Comparison of ENCODE assay signal across 8 mouse cellular contexts in the genomic region with DNA sequence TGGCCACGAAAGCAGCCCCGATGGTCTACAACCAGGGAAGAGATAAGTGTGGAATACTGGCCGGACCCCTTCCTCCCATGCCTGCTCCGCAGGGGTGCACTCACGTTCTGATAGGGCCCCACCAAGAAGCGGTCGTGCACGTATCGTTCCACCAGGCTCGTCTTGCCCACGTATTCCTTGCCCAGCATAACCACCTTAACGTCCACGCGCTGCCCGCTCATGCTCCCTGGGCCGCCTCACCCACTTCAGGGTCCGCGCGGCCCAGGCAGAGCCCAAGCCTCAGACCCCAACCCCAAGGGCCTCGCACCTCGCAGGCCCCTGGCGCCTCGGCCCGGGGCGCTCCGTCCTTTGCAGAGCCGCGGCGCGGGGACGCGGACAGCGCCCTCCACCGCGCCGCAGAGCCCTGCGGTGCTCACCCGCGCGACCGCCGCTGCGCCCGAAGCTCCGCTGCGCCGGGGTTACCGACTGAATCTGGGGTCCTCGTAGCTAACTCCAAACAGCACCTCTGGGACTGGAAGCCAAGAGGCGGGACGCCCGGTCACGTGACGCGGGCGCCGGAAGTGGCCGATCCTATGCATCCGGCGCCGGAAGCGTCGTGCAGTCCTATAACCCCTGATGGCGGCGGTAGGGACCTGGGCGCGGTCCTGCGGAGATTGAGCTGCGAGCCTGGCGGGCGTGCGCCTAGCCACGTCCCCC. TPM values are rescaled to one million over a fixed set of nuclear protein-coding genes. Genes with fewer than 3 reads are reported as not detected.
A peak's percentile ranks its signal among the peaks of the same experiment; 100 is the strongest.
DNase-seq lines count a peak whose midpoint lies in the region; ATAC-seq and TF ChIP-seq lines count a peak whose summit lies in the region.

A gene (minus strand): TSS at position 513 of the 696 bp plus-strand sequence.

- peak; percentile 87 for DNase-seq in heart, postnatal 0 days (ENCODE audit: low spot score)
- DNase-seq in kidney, postnatal 4 days: peak; percentile 92 to 96
- peak; percentile 85 to 89 for DNase-seq in lung, adult 18-20 months

- peak; percentile 42 for TF ChIP-seq POLR2A in ES-Bruce4 (IDR thresholded peaks at IDR 0.05; ENCODE audit: insufficient read depth, low read length)
- peak; percentile 69 for TF ChIP-seq POLR2A in testis, adult 2 months (IDR thresholded peaks at IDR 0.05; ENCODE audit: control insufficient read depth, low read depth, low read length)

- TF ChIP-seq CTCF in ES-Bruce4 (IDR thresholded peaks at IDR 0.05; ENCODE audit: low read depth, low read length): no peak
- no peak for TF ChIP-seq CTCF in heart, postnatal 0 days (IDR thresholded peaks at IDR 0.05; ENCODE audit: low read depth)
- TF ChIP-seq CTCF in testis, adult 2 months (IDR thresholded peaks at IDR 0.05; ENCODE audit: control insufficient read depth, insufficient read depth, insufficient replicate concordance, low read depth, low read length): no peak

- peak; percentile 68 for ATAC-seq in cerebellum, adult (ENCODE audit: insufficient number of reproducible peaks, low FRiP score, low TSS enrichment)
- peak; percentile 91 for ATAC-seq in forebrain, embryonic 13.5 days
- peak; percentile 94 for ATAC-seq in heart, postnatal 0 days (ENCODE audit: insufficient read depth, low read depth)
- peak; percentile 91 for ATAC-seq in neural tube, embryonic 14.5 days (ENCODE audit: low read depth)

- H3K9me3 ChIP-seq in ES-Bruce4 (replicated peaks; ENCODE audit: control insufficient read depth, insufficient read depth, low read length, poor library complexity, severe bottlenecking): no peaks in the 10 kb centered on the region
- H3K9me3 ChIP-seq in forebrain, embryonic 13.5 days (replicated peaks): no peaks in the 10 kb centered on the region
- H3K9me3 ChIP-seq in heart, postnatal 0 days (replicated peaks; ENCODE audit: control insufficient read depth, low read length): no peaks in the 10 kb centered on the region
- H3K9me3 ChIP-seq in neural tube, embryonic 14.5 days (ENCODE audit: control insufficient read depth, low read length): no peaks in the 10 kb centered on the region

- no peaks in the 10 kb centered on the region for H3K4me1 ChIP-seq in ES-Bruce4 (ENCODE audit: control insufficient read depth, insufficient read depth, low read length)
- H3K4me1 ChIP-seq in forebrain, embryonic 13.5 days: peaks cover 35% of the 10 kb centered on the region
- peaks cover 10% of the 10 kb centered on the region for H3K4me1 ChIP-seq in heart, postnatal 0 days (ENCODE audit: control insufficient read depth, insufficient read depth)
- peaks cover 21% of the 10 kb centered on the region; the same call in 1 of the 2 replicates for H3K4me1 ChIP-seq in neural tube, embryonic 14.5 days (ENCODE audit: control insufficient read depth, insufficient read depth, low read length)
- peaks cover 11% of the 10 kb centered on the region for H3K4me1 ChIP-seq in testis, adult 2 months (ENCODE audit: control insufficient read depth, insufficient read depth, low read length)

- no peaks in the 10 kb centered on the region for H3K27me3 ChIP-seq in ES-Bruce4 (ENCODE audit: control insufficient read depth, insufficient read depth, low read length, poor library complexity, severe bottlenecking)
- no peaks in the 10 kb centered on the region for H3K27me3 ChIP-seq in forebrain, embryonic 13.5 days
- H3K27me3 ChIP-seq in heart, postnatal 0 days (ENCODE audit: control insufficient read depth, insufficient read depth, low read length): no peaks in the 10 kb centered on the region
- no peaks in the 10 kb centered on the region for H3K27me3 ChIP-seq in neural tube, embryonic 14.5 days (ENCODE audit: control insufficient read depth, insufficient read depth, low read length)
- no peaks in the 10 kb centered on the region for H3K27me3 ChIP-seq in testis, adult 2 months (ENCODE audit: control insufficient read depth, insufficient read depth, low read length)

- peak within 1 kb of the TSS; percentile 87 for H3K4me3 ChIP-seq in ES-Bruce4 (ENCODE audit: low read depth, low read length)
- peak within 1 kb of the TSS; percentile 85 for H3K4me3 ChIP-seq in forebrain, embryonic 13.5 days
- H3K4me3 ChIP-seq in heart, postnatal 0 days (ENCODE audit: low read depth, low read length): peak within 1 kb of the TSS; percentile 82
- peak within 1 kb of the TSS; percentile 100 for H3K4me3 ChIP-seq in neural tube, embryonic 14.5 days (ENCODE audit: low read depth, low read length)
- peak within 1 kb of the TSS; percentile 92 for H3K4me3 ChIP-seq in testis, adult 2 months (ENCODE audit: control insufficient read depth, low read depth, low read length)

- no peak for TF ChIP-seq EP300 in ES-Bruce4 (IDR thresholded peaks at IDR 0.05; ENCODE audit: insufficient read depth, low read depth, low read length)
- no peak for TF ChIP-seq EP300 in heart, postnatal 0 days (IDR thresholded peaks at IDR 0.05; ENCODE audit: low read depth)

- peaks cover 16% of the 10 kb centered on the region for H3K36me3 ChIP-seq in ES-Bruce4 (ENCODE audit: control insufficient read depth, insufficient read depth, low read length, poor library complexity, severe bottlenecking)
- H3K36me3 ChIP-seq in forebrain, embryonic 13.5 days (ENCODE audit: poor library complexity, severe bottlenecking): peaks cover 76% of the 10 kb centered on the region
- H3K36me3 ChIP-seq in heart, postnatal 0 days (replicated peaks; ENCODE audit: control insufficient read depth, insufficient read depth, low read length): peaks cover 39% of the 10 kb centered on the region
- H3K36me3 ChIP-seq in neural tube, embryonic 14.5 days (ENCODE audit: control insufficient read depth, insufficient read depth, low read length): peaks cover 33% of the 10 kb centered on the region
- no peaks in the 10 kb centered on the region for H3K36me3 ChIP-seq in testis, adult 2 months (ENCODE audit: control insufficient read depth, insufficient read depth, low read length)

- H3K4me2 ChIP-seq in forebrain, embryonic 13.5 days: peak within 1 kb of the TSS; percentile 99
- peak within 1 kb of the TSS; percentile 95 for H3K4me2 ChIP-seq in heart, postnatal 0 days (ENCODE audit: low read depth, low read length)
- peak within 1 kb of the TSS; percentile 86 for H3K4me2 ChIP-seq in neural tube, embryonic 14.5 days (ENCODE audit: low read depth, low read length)

- H3K9ac ChIP-seq in ES-Bruce4 (ENCODE audit: low read depth, poor library complexity, severe bottlenecking): peak within 1 kb of the TSS; percentile 82
- peak within 1 kb of the TSS; percentile 86 for H3K9ac ChIP-seq in forebrain, embryonic 13.5 days
- H3K9ac ChIP-seq in heart, postnatal 0 days (replicated peaks; ENCODE audit: low read depth, low read length): peak within 1 kb of the TSS; percentile 90
- peak within 1 kb of the TSS; percentile 95 for H3K9ac ChIP-seq in neural tube, embryonic 14.5 days (replicated peaks; ENCODE audit: low read depth, low read length)

- peak within 1 kb of the TSS; percentile 8; the same call in 1 of the 2 replicates for H3K27ac ChIP-seq in ES-Bruce4 (ENCODE audit: insufficient read depth, low read length)
- peak within 1 kb of the TSS; percentile 62 for H3K27ac ChIP-seq in forebrain, embryonic 13.5 days
- peak within 1 kb of the TSS; percentile 75 for H3K27ac ChIP-seq in heart, postnatal 0 days (ENCODE audit: low read depth)
- H3K27ac ChIP-seq in neural tube, embryonic 14.5 days (ENCODE audit: low read depth, low read length): peak within 1 kb of the TSS; percentile 74
- H3K27ac ChIP-seq in testis, adult 2 months (ENCODE audit: control insufficient read depth, insufficient read depth, low read depth, low read length): peak within 1 kb of the TSS; percentile 83

- under 1% methylated on average over 73 of the region's 73 CpGs for WGBS in forebrain, embryonic 13.5 days
- 0% methylated on average over 70 of the region's 73 CpGs for WGBS in heart, postnatal 0 days
- under 1% methylated on average over 71 of the region's 73 CpGs for WGBS in neural tube, embryonic 14.5 days

RNA-seq across cellular contexts. Expression of the gene that starts here (rescaled TPM):
- polyA plus RNA-seq in ES-Bruce4 (2011; ENCODE audit: insufficient read depth, insufficient read length, low read depth, missing spikeins): 40.5 and 42.8 TPM in 2 replicates
- 102 and 105 TPM in 2 replicates for polyA plus RNA-seq in forebrain, embryonic 13.5 days (2015; fragmentation: Nextera tagmentation; extraction: Ambion mirVana)
- total RNA-seq in heart, postnatal 0 days (2014; rRNA removed; ENCODE audit: low replicate concordance): 69.2 and 74.5 TPM in 2 replicates
- polyA plus RNA-seq in heart, postnatal 0 days (2015; fragmentation: Nextera tagmentation; extraction: Ambion mirVana): 53.0 and 59.9 TPM in 2 replicates
- polyA plus RNA-seq in neural tube, embryonic 14.5 days (2014; fragmentation: Nextera tagmentation; extraction: Ambion mirVana): 99.0 and 101 TPM in 2 replicates
- 33.4 and 37.0 TPM in 2 replicates for polyA plus RNA-seq in testis, adult 2 months (2012; rRNA removed)

Comparison
In these comparisons a context has a peak if more than half of its experiments do, and no peak if none do; other contexts are left out.
1. Peak in every context shown above with its lines: DNase-seq, ATAC-seq, H3K4me3 ChIP-seq and H3K27ac ChIP-seq.
2. H3K27ac ChIP-seq: peak in every context shown above with its lines; median percentile 83 in testis, adult 2 months; 75 in heart, postnatal 0 days; 74 in neural tube, embryonic 14.5 days; 62 in forebrain, embryonic 13.5 days; 8 in ES-Bruce4.